Comparison of ENCODE assay signal across 7 mouse cellular contexts in the genomic region with DNA sequence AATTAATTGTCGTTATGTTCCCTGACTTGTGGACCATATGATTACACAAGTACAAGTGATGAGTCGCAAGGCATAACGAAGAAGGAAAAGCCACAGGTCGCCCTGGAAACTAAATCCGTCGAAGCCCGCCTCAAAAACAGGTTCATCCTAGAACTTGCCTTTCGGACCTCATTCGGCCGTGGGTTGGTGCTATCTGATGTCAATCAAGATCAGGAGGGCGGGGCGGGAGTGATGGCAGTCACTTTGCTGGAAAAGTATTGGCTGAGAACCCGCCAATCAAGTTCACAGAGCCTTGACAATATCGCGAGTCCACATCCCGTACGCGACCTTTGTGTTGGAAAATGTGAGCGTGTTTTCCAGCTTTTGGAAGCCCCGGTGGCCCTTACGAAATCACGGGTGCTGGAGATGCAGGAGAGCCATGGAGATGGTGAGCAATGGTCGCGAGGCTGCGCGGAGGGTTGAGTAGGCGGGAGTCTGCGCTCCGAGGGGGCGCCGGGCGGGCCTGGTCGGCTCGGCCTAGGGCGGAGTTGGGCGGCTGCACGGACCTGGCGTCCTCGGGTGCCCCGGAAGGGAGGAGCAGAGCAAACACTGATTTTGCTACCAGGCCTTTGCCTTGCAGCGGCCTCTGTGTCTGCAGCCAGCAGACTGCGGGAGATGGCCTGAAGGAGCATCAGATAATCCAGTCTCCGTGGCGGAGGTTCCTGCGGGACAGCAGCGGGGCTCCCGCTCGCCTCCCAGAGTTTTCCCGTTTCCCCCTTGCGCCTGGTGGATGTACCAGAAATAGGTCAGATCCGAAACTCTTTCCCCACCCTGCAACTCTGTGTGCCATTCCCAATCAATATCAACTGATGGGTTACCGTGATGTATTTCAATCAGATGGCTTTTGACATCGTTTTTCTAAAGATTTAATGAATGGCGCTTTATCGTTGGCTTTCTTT. TPM values are rescaled to one million over a fixed set of nuclear protein-coding genes. Genes with fewer than 3 reads are reported as not detected.
DNase-seq lines count a peak whose midpoint lies in the region; ATAC-seq and TF ChIP-seq lines count a peak whose summit lies in the region.

A gene (plus strand): TSS at position 285 of the 938 bp plus-strand sequence.

- H3K27me3 ChIP-seq in embryonic facial prominence, embryonic 10.5 days (replicated peaks; ENCODE audit: low read depth, poor library complexity, severe bottlenecking), result no peaks in the 10 kb centered on the region
- H3K27me3 ChIP-seq in intestine, postnatal 0 days (replicated peaks; ENCODE audit: control insufficient read depth, insufficient read depth, low read length), result no peaks in the 10 kb centered on the region
- H3K27me3 ChIP-seq in midbrain, embryonic 12.5 days, result no peaks in the 10 kb centered on the region
- no peaks in the 10 kb centered on the region for H3K27me3 ChIP-seq in small intestine, adult 2 months (ENCODE audit: control insufficient read depth, insufficient read depth, low read length)

- TF ChIP-seq POLR2A in small intestine, adult 2 months (IDR thresholded peaks at IDR 0.05; ENCODE audit: low read depth, low read length), result no peak; the same call in 1 of the 2 replicates

- H3K36me3 ChIP-seq in embryonic facial prominence, embryonic 10.5 days (replicated peaks), result peaks cover 36% of the 10 kb centered on the region
- 0 out of 2 replicates have a peak, but pooled peaks cover 4% of the 10 kb centered on the region for H3K36me3 ChIP-seq in intestine, postnatal 0 days (ENCODE audit: control insufficient read depth, insufficient read depth)
- H3K36me3 ChIP-seq in midbrain, embryonic 12.5 days, result peaks cover 25% of the 10 kb centered on the region
- H3K36me3 ChIP-seq in small intestine, adult 2 months (ENCODE audit: control insufficient read depth, insufficient read depth, low read length), result no peaks in the 10 kb centered on the region

- H3K27ac ChIP-seq in embryonic facial prominence, embryonic 10.5 days (replicated peaks), result peak within 1 kb of the TSS; percentile 99
- H3K27ac ChIP-seq in intestine, postnatal 0 days (ENCODE audit: low read depth, low read length), result peak within 1 kb of the TSS; percentile 95
- peak within 1 kb of the TSS; percentile 96 for H3K27ac ChIP-seq in midbrain, embryonic 12.5 days (replicated peaks)
- H3K27ac ChIP-seq in small intestine, adult 2 months (ENCODE audit: insufficient read depth, low read depth, low read length), result peak within 1 kb of the TSS; percentile 95

- no peaks in the 10 kb centered on the region for H3K9me3 ChIP-seq in embryonic facial prominence, embryonic 10.5 days
- H3K9me3 ChIP-seq in intestine, postnatal 0 days (ENCODE audit: control insufficient read depth), result no peaks in the 10 kb centered on the region
- 0 out of 2 replicates have a peak, but pooled peaks cover 3% of the 10 kb centered on the region for H3K9me3 ChIP-seq in midbrain, embryonic 12.5 days

- H3K9ac ChIP-seq in intestine, postnatal 0 days (ENCODE audit: low read depth, low read length), result peak within 1 kb of the TSS; percentile 70
- H3K9ac ChIP-seq in midbrain, embryonic 12.5 days (replicated peaks), result peak within 1 kb of the TSS; percentile 85

- peak within 1 kb of the TSS; percentile 87 for H3K4me3 ChIP-seq in embryonic facial prominence, embryonic 10.5 days
- H3K4me3 ChIP-seq in intestine, postnatal 0 days (ENCODE audit: low read depth, low read length), result peak within 1 kb of the TSS; percentile 81
- peak within 1 kb of the TSS; percentile 67 for H3K4me3 ChIP-seq in midbrain, embryonic 12.5 days
- H3K4me3 ChIP-seq in small intestine, adult 2 months (ENCODE audit: low read depth, low read length), result peak within 1 kb of the TSS; percentile 81

- intact Hi-C loops in left cerebral cortex, postnatal 4 days (cut with DNase I), result no loop called here

- peak; percentile 100 for ATAC-seq in intestine, postnatal 0 days
- ATAC-seq in midbrain, embryonic 12.5 days (ENCODE audit: low FRiP score, low read depth), result peak; percentile 100

- peak; percentile 99 for DNase-seq in adrenal gland, postnatal 10 days
- DNase-seq in embryonic facial prominence, embryonic 10.5 days (ENCODE audit: low spot score), result peak; percentile 97
- peak; percentile 96 for DNase-seq in gonadal fat pad, adult 2 months (ENCODE audit: low read depth)
- peak; percentile 98 for DNase-seq in left cerebral cortex, postnatal 4 days

- H3K4me2 ChIP-seq in intestine, postnatal 0 days (replicated peaks; ENCODE audit: low read depth), result peak within 1 kb of the TSS; percentile 67
- peak within 1 kb of the TSS; percentile 64 for H3K4me2 ChIP-seq in midbrain, embryonic 12.5 days (replicated peaks)

- peaks cover 15% of the 10 kb centered on the region for H3K4me1 ChIP-seq in embryonic facial prominence, embryonic 10.5 days
- no peaks in the 10 kb centered on the region; the same call in 1 of the 2 replicates for H3K4me1 ChIP-seq in intestine, postnatal 0 days (replicated peaks; ENCODE audit: control insufficient read depth, insufficient read depth, low read length)
- H3K4me1 ChIP-seq in midbrain, embryonic 12.5 days, result peaks cover 15% of the 10 kb centered on the region
- peaks cover 8% of the 10 kb centered on the region; the same call in 1 of the 2 replicates for H3K4me1 ChIP-seq in small intestine, adult 2 months (ENCODE audit: control insufficient read depth, insufficient read depth, insufficient read length, low read length)

- no peak; the same call in 1 of the 2 replicates for TF ChIP-seq CTCF in intestine, postnatal 0 days (IDR thresholded peaks at IDR 0.05; ENCODE audit: low read depth)
- TF ChIP-seq CTCF in small intestine, adult 2 months (IDR thresholded peaks at IDR 0.05; ENCODE audit: extremely low read depth, insufficient read length, insufficient replicate concordance, low read depth, low read length), result no peak

- WGBS in embryonic facial prominence, embryonic 10.5 days, result 1% methylated on average over 55 of the region's 55 CpGs
- under 1% methylated on average over 55 of the region's 55 CpGs for whole genome bisulfite sequencing in intestine, postnatal 0 days
- WGBS in midbrain, embryonic 12.5 days, result 2% methylated on average over 55 of the region's 55 CpGs
- under 1% methylated on average over 55 of the region's 55 CpGs for WGBS in small intestine, adult 2 months

RNA-seq across cellular contexts. Expression of the gene that starts here (rescaled TPM):
- 10 to 100 TPM; 33.8 to 49.5 TPM for total RNA-seq in adrenal gland, postnatal 10 days (2021)
- 61.0 and 65.0 TPM in 2 replicates for polyA plus RNA-seq in embryonic facial prominence, embryonic 10.5 days (2016; fragmentation: Nextera tagmentation; extraction: Ambion mirVana)
- polyA plus RNA-seq in gonadal fat pad, adult 2 months (2012; rRNA removed), result 17.3 and 19.0 TPM in 2 replicates
- polyA plus RNA-seq in intestine, postnatal 0 days (2015; fragmentation: Nextera tagmentation; extraction: Ambion mirVana), result 17.3 and 17.8 TPM in 2 replicates
- 10 to 100 TPM; 44.9 to 47.7 TPM for total RNA-seq in left cerebral cortex, postnatal 4 days (2021)
- polyA plus RNA-seq in midbrain, embryonic 12.5 days (2016; fragmentation: Nextera tagmentation; extraction: Ambion mirVana), result 70.4 and 72.8 TPM in 2 replicates
- polyA plus RNA-seq in small intestine, adult 2 months (2012; rRNA removed), result 1.4 TPM in 2 replicates

Comparison
In these comparisons a context has a peak if more than half of its experiments do, and no peak if none do; other contexts are left out.
1. Peak in every context shown above with its lines: DNase-seq, ATAC-seq, H3K4me3 ChIP-seq and H3K27ac ChIP-seq.